ENCODE assay signal across 8 mouse cellular contexts in the genomic region with DNA sequence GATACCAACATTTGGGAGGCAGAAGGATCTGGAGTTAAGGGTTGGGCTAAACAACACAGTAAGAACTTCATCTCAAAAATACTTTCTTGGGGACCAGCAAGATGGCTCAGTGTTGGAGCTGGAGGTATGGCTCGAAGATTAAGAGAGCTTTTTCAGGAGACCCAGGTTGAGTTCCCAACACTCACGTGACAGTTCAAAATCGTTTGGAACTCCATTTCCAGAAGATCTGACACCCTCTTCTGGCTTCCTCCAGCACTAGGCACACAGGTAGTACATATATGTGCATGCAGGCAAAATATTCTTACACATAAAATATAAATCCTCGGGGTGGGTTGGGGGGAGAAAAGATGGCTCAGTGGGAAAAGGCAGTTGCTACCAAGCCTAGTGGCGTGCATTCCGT. TPM values are rescaled to one million over a fixed set of nuclear protein-coding genes. Genes with fewer than 3 reads are reported as not detected.
DNase-seq lines count a peak whose midpoint lies in the region; ATAC-seq lines count a peak whose summit lies in the region.
"Had no signal": no experiment of that assay in that cellular context is flagged by ENCODE, and none has a peak within 500 bp of the region (broad histone marks: within the 10 kb centered on the region; RNA-seq: fewer than 3 reads in every experiment).

No protein-coding gene starts in this region.

- H3K27me3 ChIP-seq in megakaryocyte, embryonic 14.5 days (replicated peaks) = no peaks in the 10 kb centered on the region
- no peaks in the 10 kb centered on the region for H3K27me3 ChIP-seq in forebrain, embryonic 10.5 days (ENCODE audit: poor library complexity, severe bottlenecking)
- H3K27me3 ChIP-seq in limb, embryonic 13.5 days = no peaks in the 10 kb centered on the region
- H3K27me3 ChIP-seq in stomach, embryonic 16.5 days (ENCODE audit: control insufficient read depth, insufficient read depth, low read length) = no peaks in the 10 kb centered on the region

- ATAC-seq in megakaryocyte, adult 5-6 weeks (ENCODE audit: poor library complexity, severe bottlenecking) = no peak
- ATAC-seq in limb, embryonic 13.5 days (ENCODE audit: low FRiP score, low read depth) = no peak
- ATAC-seq in stomach, embryonic 16.5 days (ENCODE audit: insufficient read depth, low FRiP score) = no peak

- 89% methylated on average over 6 of the region's 6 CpGs for WGBS in forebrain, embryonic 10.5 days
- 76% methylated on average over 6 of the region's 6 CpGs for WGBS in limb, embryonic 13.5 days
- WGBS in stomach, embryonic 16.5 days = 58% methylated on average over 6 of the region's 6 CpGs

- H3K27ac ChIP-seq in forebrain, embryonic 10.5 days = peak overlapping the region; percentile 93
- no peak overlapping the region for H3K27ac ChIP-seq in limb, embryonic 13.5 days
- 0 out of 2 replicates have a peak overlapping the region, but pooled peaks have one; percentile 87 for H3K27ac ChIP-seq in stomach, embryonic 16.5 days (ENCODE audit: low read length)

- H3K4me3 ChIP-seq in megakaryocyte, embryonic 14.5 days (replicated peaks) = peak overlapping the region; percentile 95
- peak overlapping the region; percentile 69 for H3K4me3 ChIP-seq in forebrain, embryonic 10.5 days
- H3K4me3 ChIP-seq in limb, embryonic 13.5 days = peak overlapping the region; percentile 60
- H3K4me3 ChIP-seq in stomach, embryonic 16.5 days (replicated peaks; ENCODE audit: low read length) = peak overlapping the region; percentile 70

- H3K4me2 ChIP-seq in limb, embryonic 13.5 days (replicated peaks) = peak overlapping the region; percentile 74
- H3K4me2 ChIP-seq in stomach, embryonic 16.5 days (ENCODE audit: low read depth, low read length) = peak overlapping the region; percentile 73

- H3K4me1 ChIP-seq in megakaryocyte, embryonic 14.5 days = peaks cover 31% of the 10 kb centered on the region
- peaks cover 25% of the 10 kb centered on the region for H3K4me1 ChIP-seq in forebrain, embryonic 10.5 days
- peaks cover 22% of the 10 kb centered on the region for H3K4me1 ChIP-seq in limb, embryonic 13.5 days
- H3K4me1 ChIP-seq in stomach, embryonic 16.5 days (ENCODE audit: control insufficient read depth, insufficient read depth, low read length) = peaks cover 14% of the 10 kb centered on the region

- no peaks in the 10 kb centered on the region for H3K9me3 ChIP-seq in megakaryocyte, embryonic 14.5 days
- no peaks in the 10 kb centered on the region for H3K9me3 ChIP-seq in forebrain, embryonic 10.5 days
- no peaks in the 10 kb centered on the region for H3K9me3 ChIP-seq in limb, embryonic 13.5 days
- H3K9me3 ChIP-seq in stomach, embryonic 16.5 days (replicated peaks; ENCODE audit: control insufficient read depth, low read length) = no peaks in the 10 kb centered on the region

- peaks cover 16% of the 10 kb centered on the region for H3K36me3 ChIP-seq in megakaryocyte, embryonic 14.5 days (replicated peaks; ENCODE audit: low read length)
- H3K36me3 ChIP-seq in forebrain, embryonic 10.5 days (replicated peaks) = peaks cover 45% of the 10 kb centered on the region
- peaks cover 19% of the 10 kb centered on the region for H3K36me3 ChIP-seq in limb, embryonic 13.5 days
- no peaks in the 10 kb centered on the region for H3K36me3 ChIP-seq in stomach, embryonic 16.5 days (ENCODE audit: control insufficient read depth, insufficient read depth, low read length)

- intact Hi-C loops in gastrocnemius, postnatal 14 days (cut with DNase I; ENCODE audit: low total_unique reads) = no loop called here

- DNase-seq in forebrain, embryonic 10.5 days (ENCODE audit: extremely low spot score, low spot score) = no peak
- DNase-seq in cerebellum, postnatal 36 days = no peak
- no peak for DNase-seq in gastrocnemius, postnatal 14 days
- DNase-seq: lung, adult 2 months had no signal

- peak overlapping the region; percentile 71 for H3K9ac ChIP-seq in limb, embryonic 13.5 days
- H3K9ac ChIP-seq in stomach, embryonic 16.5 days (ENCODE audit: low read length) = peak overlapping the region; percentile 71

RNA-seq across cellular contexts. Expression of a gene that starts 0.8 kb away (rescaled TPM):
- polyA plus RNA-seq in megakaryocyte, embryonic 14.5 days (2012; ENCODE audit: insufficient read depth, low replicate concordance) = 0.51 and 0.64 TPM in 2 replicates
- total RNA-seq in megakaryocyte, adult 5-6 weeks (2015) = 0.39 and 0.40 TPM in 2 replicates
- total RNA-seq in megakaryocyte, adult 5-6 weeks (2017) = not detected in 2 replicates
- 1.9 TPM in 2 replicates for polyA plus RNA-seq in forebrain, embryonic 10.5 days (2016; fragmentation: Nextera tagmentation; extraction: Ambion mirVana)
- polyA plus RNA-seq in limb, embryonic 13.5 days (2015; fragmentation: Nextera tagmentation; extraction: Ambion mirVana) = 2.3 TPM in 2 replicates
- 0.84 and 1.1 TPM in 2 replicates for polyA plus RNA-seq in stomach, embryonic 16.5 days (2015; fragmentation: Nextera tagmentation; extraction: Ambion mirVana)
- total RNA-seq in gastrocnemius, postnatal 14 days (2021) = under 1 TPM; 0.53 to 0.84 TPM

RNA-seq across cellular contexts. Expression of a gene that starts 1.1 kb away (rescaled TPM):
- polyA plus RNA-seq in megakaryocyte, embryonic 14.5 days (2012; ENCODE audit: insufficient read depth, low replicate concordance) = 4.0 and 5.4 TPM in 2 replicates
- total RNA-seq in megakaryocyte, adult 5-6 weeks (2015) = 7.1 and 9.5 TPM in 2 replicates
- 13.0 and 15.4 TPM in 2 replicates for total RNA-seq in megakaryocyte, adult 5-6 weeks (2017)
- 48.6 and 50.7 TPM in 2 replicates for polyA plus RNA-seq in forebrain, embryonic 10.5 days (2016; fragmentation: Nextera tagmentation; extraction: Ambion mirVana)
- 44.1 and 45.1 TPM in 2 replicates for polyA plus RNA-seq in limb, embryonic 13.5 days (2015; fragmentation: Nextera tagmentation; extraction: Ambion mirVana)
- 28.2 and 28.9 TPM in 2 replicates for polyA plus RNA-seq in stomach, embryonic 16.5 days (2015; fragmentation: Nextera tagmentation; extraction: Ambion mirVana)
- total RNA-seq in gastrocnemius, postnatal 14 days (2021) = 1 to 10 TPM; 3.8 to 4.9 TPM

RNA-seq across cellular contexts. Expression of a gene that starts 1.1 kb away (rescaled TPM):
- polyA plus RNA-seq in megakaryocyte, embryonic 14.5 days (2012; ENCODE audit: insufficient read depth, low replicate concordance) = 2.8 TPM in 1 of 2 replicates, not detected in the other
- 13.3 and 14.9 TPM in 2 replicates for total RNA-seq in megakaryocyte, adult 5-6 weeks (2015)
- total RNA-seq in megakaryocyte, adult 5-6 weeks (2017) = 10.5 and 11.0 TPM in 2 replicates
- polyA plus RNA-seq in forebrain, embryonic 10.5 days (2016; fragmentation: Nextera tagmentation; extraction: Ambion mirVana) = 31.1 and 34.2 TPM in 2 replicates
- 34.1 and 34.4 TPM in 2 replicates for polyA plus RNA-seq in limb, embryonic 13.5 days (2015; fragmentation: Nextera tagmentation; extraction: Ambion mirVana)
- polyA plus RNA-seq in stomach, embryonic 16.5 days (2015; fragmentation: Nextera tagmentation; extraction: Ambion mirVana) = 27.0 and 31.7 TPM in 2 replicates
- total RNA-seq in gastrocnemius, postnatal 14 days (2021) = 10 to 100 TPM; 17.9 to 18.9 TPM

RNA-seq across cellular contexts. Expression of a gene that starts 16.6 kb away (rescaled TPM):
- polyA plus RNA-seq in megakaryocyte, embryonic 14.5 days (2012; ENCODE audit: insufficient read depth, low replicate concordance) = not detected in 2 replicates
- 0.41 TPM in 1 of 2 replicates, not detected in the other for total RNA-seq in megakaryocyte, adult 5-6 weeks (2015)
- total RNA-seq in megakaryocyte, adult 5-6 weeks (2017) = 0.20 and 0.37 TPM in 2 replicates
- not detected in 2 replicates for polyA plus RNA-seq in forebrain, embryonic 10.5 days (2016; fragmentation: Nextera tagmentation; extraction: Ambion mirVana)
- not detected in 2 replicates for polyA plus RNA-seq in limb, embryonic 13.5 days (2015; fragmentation: Nextera tagmentation; extraction: Ambion mirVana)
- polyA plus RNA-seq in stomach, embryonic 16.5 days (2015; fragmentation: Nextera tagmentation; extraction: Ambion mirVana) = not detected in 2 replicates
- total RNA-seq in gastrocnemius, postnatal 14 days (2021) = under 1 TPM in 1 of 2 experiments, not detected in 1; 0.21 TPM
- polyA plus RNA-seq: lung, adult 2 months had no signal

RNA-seq across cellular contexts. Expression of a gene that starts 35.2 kb away (rescaled TPM):
- not detected in 2 replicates for polyA plus RNA-seq in megakaryocyte, embryonic 14.5 days (2012; ENCODE audit: insufficient read depth, low replicate concordance)
- not detected in 2 replicates for total RNA-seq in megakaryocyte, adult 5-6 weeks (2015)
- total RNA-seq in megakaryocyte, adult 5-6 weeks (2017) = not detected in 2 replicates
- 0.57 and 1.3 TPM in 2 replicates for polyA plus RNA-seq in forebrain, embryonic 10.5 days (2016; fragmentation: Nextera tagmentation; extraction: Ambion mirVana)
- 16.8 and 16.9 TPM in 2 replicates for polyA plus RNA-seq in limb, embryonic 13.5 days (2015; fragmentation: Nextera tagmentation; extraction: Ambion mirVana)
- polyA plus RNA-seq in stomach, embryonic 16.5 days (2015; fragmentation: Nextera tagmentation; extraction: Ambion mirVana) = 0.36 and 7.1 TPM in 2 replicates
- total RNA-seq in gastrocnemius, postnatal 14 days (2021) = 100 to 1,000 TPM; 281 to 363 TPM
